9 mouse cellular contexts compared by ENCODE assay signal in the genomic region with DNA sequence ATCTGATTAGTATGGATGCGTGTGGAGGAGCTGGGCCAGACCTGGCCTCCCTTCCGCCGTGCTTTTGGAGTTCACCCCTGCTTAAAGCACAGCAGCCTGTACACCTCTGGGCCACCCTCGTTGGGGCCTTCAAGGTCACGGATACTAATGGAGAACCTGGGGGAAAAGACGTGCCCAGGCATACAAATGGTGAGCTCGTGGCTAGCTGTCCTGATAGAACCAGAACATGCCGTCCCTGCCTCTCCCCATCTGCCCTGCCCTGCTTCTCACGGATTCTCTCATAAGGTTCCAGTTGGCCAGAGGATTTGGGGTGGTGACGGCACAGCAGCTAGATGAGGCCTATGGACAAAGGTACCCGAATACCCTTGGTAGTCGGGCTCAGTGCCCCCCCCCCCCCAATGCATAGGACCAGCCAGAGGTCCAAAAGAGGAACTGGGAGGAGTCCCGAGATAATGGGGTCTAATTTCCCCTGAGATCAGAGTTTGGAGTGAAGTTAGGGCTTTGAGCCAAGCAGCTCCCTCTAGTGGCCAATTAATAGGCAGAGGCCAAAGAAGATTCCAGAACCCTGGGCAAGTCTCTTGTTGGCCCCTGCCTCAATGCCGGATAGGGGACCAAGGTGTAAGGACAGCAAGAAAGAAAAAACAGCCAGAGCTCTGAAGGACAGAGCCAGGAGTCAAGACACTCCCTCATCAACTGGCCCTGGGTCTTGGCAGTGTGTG. TPM values are rescaled to one million over a fixed set of nuclear protein-coding genes. Genes with fewer than 3 reads are reported as not detected.
A peak's percentile ranks its signal among the peaks of the same experiment; 100 is the strongest.
DNase-seq lines count a peak whose midpoint lies in the region; ATAC-seq lines count a peak whose summit lies in the region.
"Had no signal": no experiment of that assay in that cellular context is flagged by ENCODE, and none has a peak within 500 bp of the region (broad histone marks: within the 10 kb centered on the region; RNA-seq: fewer than 3 reads in every experiment).

No protein-coding gene starts in this region.

- H3K4me1 ChIP-seq in midbrain, embryonic 10.5 days = peaks cover 47% of the 10 kb centered on the region
- H3K4me1 ChIP-seq in midbrain, embryonic 15.5 days = peaks cover 7% of the 10 kb centered on the region

- H3K27me3 ChIP-seq in midbrain, embryonic 10.5 days (ENCODE audit: low read depth, poor library complexity, severe bottlenecking) = no peaks in the 10 kb centered on the region
- no peaks in the 10 kb centered on the region for H3K27me3 ChIP-seq in midbrain, embryonic 15.5 days (replicated peaks)
- H3K27me3 ChIP-seq: hindbrain, embryonic 15.5 days had no signal

- ATAC-seq in midbrain, embryonic 15.5 days (replicated peaks) = no peak

- WGBS in midbrain, embryonic 10.5 days = 76% methylated on average over 14 of the region's 14 CpGs
- WGBS in midbrain, embryonic 15.5 days = 79% methylated on average over 14 of the region's 14 CpGs

- intact Hi-C loops in left cerebral cortex, postnatal 14 days (cut with DNase I) = loop anchor here (2.0 to 5.0 kb wide), 2 partner anchors 217 to 230 kb away; a partner anchor contains a TSS

- peaks cover 42% of the 10 kb centered on the region for H3K36me3 ChIP-seq in midbrain, embryonic 10.5 days
- H3K36me3 ChIP-seq in midbrain, embryonic 15.5 days (replicated peaks) = no peaks in the 10 kb centered on the region
- H3K36me3 ChIP-seq: hindbrain, embryonic 15.5 days had no signal

- peak; percentile 57 for DNase-seq in embryo, embryonic 10 days (ENCODE audit: low spot score)
- no peak for DNase-seq in embryo, embryonic 9.5 days (ENCODE audit: extremely low spot score)
- peak; percentile 37 for DNase-seq in midbrain, embryonic 10.5 days (ENCODE audit: low spot score)
- peak; percentile 47 for DNase-seq in brain, adult 2 months (ENCODE audit: low read depth, low spot score)
- peak; percentile 67 for DNase-seq in kidney, postnatal 14 days
- DNase-seq in thymus, postnatal 14 days = peak; percentile 33
- no peak for DNase-seq in left cerebral cortex, postnatal 14 days (ENCODE audit: low spot score in 2 of 2)

- H3K9ac ChIP-seq in midbrain, embryonic 15.5 days = no peak overlapping the region
- H3K9ac ChIP-seq: hindbrain, embryonic 15.5 days had no signal

- no peaks in the 10 kb centered on the region for H3K9me3 ChIP-seq in midbrain, embryonic 10.5 days (replicated peaks)
- H3K9me3 ChIP-seq in midbrain, embryonic 15.5 days = no peaks in the 10 kb centered on the region
- H3K9me3 ChIP-seq: hindbrain, embryonic 15.5 days had no signal

- H3K4me3 ChIP-seq in midbrain, embryonic 10.5 days = no peak overlapping the region
- no peak overlapping the region for H3K4me3 ChIP-seq in midbrain, embryonic 15.5 days
- H3K4me3 ChIP-seq: hindbrain, embryonic 15.5 days had no signal

- H3K27ac ChIP-seq in midbrain, embryonic 10.5 days (replicated peaks) = no peak overlapping the region
- no peak overlapping the region for H3K27ac ChIP-seq in midbrain, embryonic 15.5 days
- H3K27ac ChIP-seq: hindbrain, embryonic 15.5 days had no signal

- no peak overlapping the region for H3K4me2 ChIP-seq in midbrain, embryonic 15.5 days
- H3K4me2 ChIP-seq: hindbrain, embryonic 15.5 days had no signal

RNA-seq across cellular contexts. Expression of a gene that starts 17.1 kb away (rescaled TPM):
- 3.4 and 3.9 TPM in 2 replicates for polyA plus RNA-seq in midbrain, embryonic 10.5 days (2016; fragmentation: Nextera tagmentation; extraction: Ambion mirVana)
- polyA plus RNA-seq in midbrain, embryonic 15.5 days (2015; fragmentation: Nextera tagmentation; extraction: Ambion mirVana) = 20.0 and 21.9 TPM in 2 replicates
- total RNA-seq in left cerebral cortex, postnatal 14 days (2021) = 1 to 10 TPM; 6.0 TPM

RNA-seq across cellular contexts. Expression of a gene that starts 30.2 kb away (rescaled TPM):
- not detected in 2 replicates for polyA plus RNA-seq in midbrain, embryonic 10.5 days (2016; fragmentation: Nextera tagmentation; extraction: Ambion mirVana)
- polyA plus RNA-seq in midbrain, embryonic 15.5 days (2015; fragmentation: Nextera tagmentation; extraction: Ambion mirVana) = 0.18 TPM in 1 of 2 replicates, not detected in the other
- total RNA-seq in left cerebral cortex, postnatal 14 days (2021) = not detected

RNA-seq across cellular contexts. Expression of a gene that starts 43.7 kb away (rescaled TPM):
- polyA plus RNA-seq in midbrain, embryonic 10.5 days (2016; fragmentation: Nextera tagmentation; extraction: Ambion mirVana) = 28.5 and 32.0 TPM in 2 replicates
- 6.5 and 7.4 TPM in 2 replicates for polyA plus RNA-seq in midbrain, embryonic 15.5 days (2015; fragmentation: Nextera tagmentation; extraction: Ambion mirVana)
- total RNA-seq in left cerebral cortex, postnatal 14 days (2021) = 1 to 10 TPM; 6.5 to 9.9 TPM

RNA-seq across cellular contexts. Expression of a gene that starts 58.8 kb away (rescaled TPM):
- polyA plus RNA-seq in midbrain, embryonic 10.5 days (2016; fragmentation: Nextera tagmentation; extraction: Ambion mirVana) = not detected in 2 replicates
- polyA plus RNA-seq in midbrain, embryonic 15.5 days (2015; fragmentation: Nextera tagmentation; extraction: Ambion mirVana) = not detected in 2 replicates
- 1 to 10 TPM in 1 of 2 experiments, not detected in 1; 1.8 TPM for total RNA-seq in left cerebral cortex, postnatal 14 days (2021)

Comparison
In these comparisons a context has a peak if more than half of its experiments do, and no peak if none do; other contexts are left out.
1. DNase-seq: peak in embryo, embryonic 10 days (single experiment), midbrain, embryonic 10.5 days (single experiment), brain, adult 2 months (single experiment), kidney, postnatal 14 days (single experiment) and thymus, postnatal 14 days (single experiment); none in embryo, embryonic 9.5 days (single experiment) and left cerebral cortex, postnatal 14 days (0 of 2).